Mouse (Mus musculus): ENCODE data around the gene Rpl11. TPM values are rescaled to one million over a fixed set of nuclear protein-coding genes. Genes with fewer than 3 reads are reported as not detected.
A peak's percentile ranks its signal among the peaks of the same experiment; 100 is the strongest.

Rpl11 gene
- polyA plus RNA-seq, 1 experiment: 1,581 TPM

DNA sequence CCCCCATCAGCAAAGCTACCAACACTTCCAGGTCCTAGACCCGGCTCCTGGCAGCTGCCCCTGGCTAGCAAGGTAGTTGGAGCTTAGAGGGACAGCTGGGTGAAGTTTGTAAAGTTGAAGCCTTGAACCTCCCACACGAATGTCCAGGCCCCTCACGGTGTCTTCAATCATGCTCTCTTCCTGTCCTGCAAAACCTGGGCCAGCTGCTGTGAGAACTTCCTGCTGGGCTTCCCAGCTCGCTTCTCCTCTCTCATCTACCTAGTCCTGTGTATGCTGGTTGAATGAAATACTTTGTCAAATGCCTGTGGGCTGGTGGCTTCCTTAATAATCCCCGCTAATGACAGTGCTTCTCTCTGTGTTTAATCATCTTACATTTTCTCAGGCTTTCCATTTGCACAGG, 35.1 kb upstream of the Rpl11 start:
- TF ChIP-seq EP300 (IDR thresholded peaks at IDR 0.05; ENCODE audit: insufficient read depth, low read depth, low read length) (no peak), CTCF (IDR thresholded peaks at IDR 0.05; ENCODE audit: low read depth, low read length) (no peak), POLR2A (IDR thresholded peaks at IDR 0.05; ENCODE audit: insufficient read depth, low read length) (no peak)
- Histone ChIP-seq H3K9ac (ENCODE audit: low read depth, poor library complexity, severe bottlenecking) (no peak overlapping the region), H3K4me1 (ENCODE audit: control insufficient read depth, insufficient read depth, low read length) (peaks cover 8% of the 10 kb centered on the region), H3K9me3 (replicated peaks; ENCODE audit: control insufficient read depth, insufficient read depth, low read length, poor library complexity, severe bottlenecking) (0 out of 2 replicates have a peak, but pooled peaks cover 2% of the 10 kb centered on the region), H3K4me3 (ENCODE audit: low read depth, low read length) (no peak overlapping the region), H3K27ac (ENCODE audit: insufficient read depth, low read length) (no peak overlapping the region), H3K27me3 (ENCODE audit: control insufficient read depth, insufficient read depth, low read length, poor library complexity, severe bottlenecking) (no peaks in the 10 kb centered on the region), H3K36me3 (ENCODE audit: control insufficient read depth, insufficient read depth, low read length, poor library complexity, severe bottlenecking) (no peaks in the 10 kb centered on the region)

DNA sequence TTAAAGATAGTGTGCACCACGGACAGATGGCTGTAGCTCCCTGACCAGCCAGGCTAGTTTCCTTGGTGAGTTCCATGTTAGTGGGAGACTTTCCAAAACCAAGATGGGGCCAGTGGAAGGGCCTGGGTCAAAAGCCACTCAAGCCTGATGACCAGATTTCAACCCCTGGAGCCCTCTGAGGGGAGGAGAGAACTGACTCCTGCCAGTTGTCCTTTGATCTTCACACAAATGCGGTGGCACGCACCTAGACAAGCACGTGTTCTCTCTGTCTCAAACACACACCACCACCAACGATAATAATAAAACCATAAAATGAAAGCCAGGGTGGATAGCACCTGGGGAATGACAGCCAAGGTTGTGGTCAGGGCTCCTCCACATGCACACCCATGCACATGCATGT, 34.0 kb upstream of the Rpl11 start:
- no peak overlapping the region for H3K4me3 ChIP-seq (ENCODE audit: low read depth, low read length)
- no peaks in the 10 kb centered on the region for H3K36me3 ChIP-seq (ENCODE audit: control insufficient read depth, insufficient read depth, low read length, poor library complexity, severe bottlenecking)
- no peak overlapping the region for H3K9ac ChIP-seq (ENCODE audit: low read depth, poor library complexity, severe bottlenecking)
- no peak overlapping the region for H3K27ac ChIP-seq (ENCODE audit: insufficient read depth, low read length)
- H3K27me3 ChIP-seq (ENCODE audit: control insufficient read depth, insufficient read depth, low read length, poor library complexity, severe bottlenecking): peaks cover 3% of the 10 kb centered on the region; the same call in 1 of the 2 replicates
- H3K9me3 ChIP-seq (replicated peaks; ENCODE audit: control insufficient read depth, insufficient read depth, low read length, poor library complexity, severe bottlenecking): 0 out of 2 replicates have a peak, but pooled peaks cover 2% of the 10 kb centered on the region
- TF ChIP-seq EP300 (IDR thresholded peaks at IDR 0.05; ENCODE audit: insufficient read depth, low read depth, low read length): no peak
- TF ChIP-seq POLR2A (IDR thresholded peaks at IDR 0.05; ENCODE audit: insufficient read depth, low read length): no peak
- TF ChIP-seq CTCF (IDR thresholded peaks at IDR 0.05; ENCODE audit: low read depth, low read length): no peak
- H3K4me1 ChIP-seq (ENCODE audit: control insufficient read depth, insufficient read depth, low read length): peaks cover 8% of the 10 kb centered on the region

DNA sequence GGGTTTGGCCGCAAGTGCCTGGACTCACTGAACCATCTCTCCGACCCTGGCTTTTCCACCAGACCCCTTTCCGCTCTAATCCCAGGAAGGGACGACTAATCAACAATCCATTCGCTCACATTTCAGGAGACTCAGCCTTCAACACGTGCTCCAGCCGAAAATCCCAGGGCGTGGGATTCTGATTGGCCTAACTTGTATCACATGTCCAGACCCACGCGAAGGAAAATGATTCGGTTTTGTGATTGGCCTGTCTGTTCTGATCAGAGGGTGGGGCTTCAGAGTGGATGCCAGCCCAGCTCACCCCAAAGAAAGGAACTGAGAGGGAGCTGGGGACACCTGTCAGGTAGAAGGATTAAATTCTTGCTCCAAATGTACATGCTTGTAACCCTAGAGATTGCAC, 31.6 kb upstream of the Rpl11 start:
- Histone ChIP-seq H3K4me3 (ENCODE audit: low read depth, low read length) (no peak overlapping the region), H3K4me1 (ENCODE audit: control insufficient read depth, insufficient read depth, low read length) (peaks cover 5% of the 10 kb centered on the region), H3K9ac (ENCODE audit: low read depth, poor library complexity, severe bottlenecking) (no peak overlapping the region), H3K27me3 (ENCODE audit: control insufficient read depth, insufficient read depth, low read length, poor library complexity, severe bottlenecking) (peaks cover 4% of the 10 kb centered on the region; the same call in 1 of the 2 replicates), H3K9me3 (replicated peaks; ENCODE audit: control insufficient read depth, insufficient read depth, low read length, poor library complexity, severe bottlenecking) (no peaks in the 10 kb centered on the region), H3K27ac (ENCODE audit: insufficient read depth, low read length) (no peak overlapping the region), H3K36me3 (ENCODE audit: control insufficient read depth, insufficient read depth, low read length, poor library complexity, severe bottlenecking) (no peaks in the 10 kb centered on the region)
- no peak for TF ChIP-seq EP300 (IDR thresholded peaks at IDR 0.05; ENCODE audit: insufficient read depth, low read depth, low read length)
- TF ChIP-seq POLR2A (IDR thresholded peaks at IDR 0.05; ENCODE audit: insufficient read depth, low read length): no peak
- no peak for TF ChIP-seq CTCF (IDR thresholded peaks at IDR 0.05; ENCODE audit: low read depth, low read length)

DNA sequence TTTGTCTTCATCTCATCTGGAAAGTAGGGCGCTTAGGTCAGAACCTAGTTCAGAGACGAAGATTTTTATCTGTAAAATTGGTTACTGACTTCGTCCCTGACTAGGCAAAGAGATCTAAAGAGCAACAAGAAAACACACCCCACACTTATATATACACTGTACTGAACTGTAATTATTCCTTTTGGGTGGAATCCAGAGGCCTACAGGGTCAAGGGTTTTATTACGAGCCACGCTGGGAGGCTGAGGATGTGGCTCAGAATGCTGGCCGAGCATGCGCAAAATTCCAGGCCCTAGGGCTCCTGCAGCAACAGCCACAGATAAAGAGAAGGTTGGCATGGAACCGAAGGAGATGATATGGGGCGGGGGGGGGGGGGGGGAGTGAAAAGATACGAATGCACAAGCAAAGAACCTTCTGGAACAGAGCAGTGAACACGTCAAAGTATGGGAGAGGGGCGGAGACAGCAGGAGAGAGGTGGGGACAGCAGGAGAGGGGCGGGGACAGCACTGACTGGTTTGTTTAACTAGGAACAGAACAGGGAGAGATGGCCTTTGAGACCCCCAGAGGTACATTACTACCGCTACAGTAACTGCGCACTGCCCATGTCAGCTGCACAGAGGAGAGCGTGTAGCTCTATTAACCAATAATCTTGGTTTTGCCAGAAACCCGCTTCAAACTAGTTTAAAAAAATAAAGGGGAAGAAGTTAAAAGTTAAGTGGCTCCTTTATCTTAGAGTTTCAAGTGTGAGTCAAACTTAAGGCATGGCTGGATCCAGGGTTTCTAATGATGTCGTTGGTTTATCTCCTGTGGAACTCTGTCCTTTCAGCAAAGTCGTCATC, 30.3 kb upstream of the Rpl11 start:
- Histone ChIP-seq H3K36me3 (ENCODE audit: control insufficient read depth, insufficient read depth, low read length, poor library complexity, severe bottlenecking) (no peaks in the 10 kb centered on the region), H3K27me3 (ENCODE audit: control insufficient read depth, insufficient read depth, low read length, poor library complexity, severe bottlenecking) (peaks cover 4% of the 10 kb centered on the region; the same call in 1 of the 2 replicates), H3K9me3 (replicated peaks; ENCODE audit: control insufficient read depth, insufficient read depth, low read length, poor library complexity, severe bottlenecking) (no peaks in the 10 kb centered on the region), H3K27ac (ENCODE audit: insufficient read depth, low read length) (no peak overlapping the region), H3K9ac (ENCODE audit: low read depth, poor library complexity, severe bottlenecking) (no peak overlapping the region), H3K4me3 (ENCODE audit: low read depth, low read length) (no peak overlapping the region), H3K4me1 (ENCODE audit: control insufficient read depth, insufficient read depth, low read length) (peaks cover 2% of the 10 kb centered on the region)
- TF ChIP-seq CTCF (IDR thresholded peaks at IDR 0.05; ENCODE audit: low read depth, low read length) (no peak), EP300 (IDR thresholded peaks at IDR 0.05; ENCODE audit: insufficient read depth, low read depth, low read length) (no peak), POLR2A (IDR thresholded peaks at IDR 0.05; ENCODE audit: insufficient read depth, low read length) (no peak)

DNA sequence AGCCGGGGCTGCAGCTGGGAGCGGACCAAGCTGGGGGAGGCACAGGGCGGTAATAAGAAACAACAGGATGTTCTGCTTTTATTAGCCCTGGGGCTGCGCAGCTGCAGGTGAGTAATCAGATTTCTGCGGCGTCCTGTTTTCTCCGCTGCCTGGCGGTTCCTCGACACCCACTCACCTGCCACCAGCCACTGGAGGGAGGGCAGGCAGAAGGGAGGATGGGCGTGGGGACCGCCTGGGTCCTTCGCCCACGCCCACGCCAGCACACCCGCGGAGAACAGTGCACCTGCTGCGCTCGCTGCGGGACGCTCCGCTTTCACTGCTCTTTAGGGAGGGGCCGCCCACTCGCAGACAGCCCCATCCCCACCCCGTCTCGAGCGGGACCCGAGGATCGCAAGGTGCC, 28.5 kb upstream of the Rpl11 start:
- Histone ChIP-seq H3K36me3 (ENCODE audit: control insufficient read depth, insufficient read depth, low read length, poor library complexity, severe bottlenecking) (no peaks in the 10 kb centered on the region), H3K27me3 (ENCODE audit: control insufficient read depth, insufficient read depth, low read length, poor library complexity, severe bottlenecking) (peaks cover 4% of the 10 kb centered on the region; the same call in 1 of the 2 replicates), H3K4me1 (ENCODE audit: control insufficient read depth, insufficient read depth, low read length) (peaks cover 2% of the 10 kb centered on the region), H3K4me3 (ENCODE audit: low read depth, low read length) (peak overlapping the region; percentile 20), H3K9ac (ENCODE audit: low read depth, poor library complexity, severe bottlenecking) (no peak overlapping the region), H3K27ac (ENCODE audit: insufficient read depth, low read length) (no peak overlapping the region), H3K9me3 (replicated peaks; ENCODE audit: control insufficient read depth, insufficient read depth, low read length, poor library complexity, severe bottlenecking) (no peaks in the 10 kb centered on the region)
- TF ChIP-seq POLR2A (IDR thresholded peaks at IDR 0.05; ENCODE audit: insufficient read depth, low read length) (no peak), CTCF (IDR thresholded peaks at IDR 0.05; ENCODE audit: low read depth, low read length) (no peak), EP300 (IDR thresholded peaks at IDR 0.05; ENCODE audit: insufficient read depth, low read depth, low read length) (no peak)

DNA sequence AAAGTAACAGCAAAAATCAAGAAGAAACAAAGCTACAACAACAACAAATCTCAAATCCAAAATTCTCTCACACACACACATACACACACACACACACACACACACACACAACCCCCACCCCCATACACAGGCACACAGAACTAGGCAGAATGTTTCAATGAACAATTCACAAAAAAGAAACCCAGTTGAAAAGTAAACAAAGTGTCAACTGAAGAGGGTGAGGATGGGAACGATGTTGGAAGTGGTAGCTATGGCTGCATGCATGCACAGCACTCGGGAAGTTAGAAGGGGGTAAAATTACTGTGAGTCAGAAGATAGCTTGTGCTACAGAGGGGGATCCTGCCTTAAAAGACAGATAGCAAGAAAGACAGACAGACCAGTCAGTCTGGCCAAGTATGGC, 25.4 kb upstream of the Rpl11 start:
- Histone ChIP-seq H3K4me3 (ENCODE audit: low read depth, low read length) (no peak overlapping the region), H3K4me1 (ENCODE audit: control insufficient read depth, insufficient read depth, low read length) (no peaks in the 10 kb centered on the region), H3K9ac (ENCODE audit: low read depth, poor library complexity, severe bottlenecking) (no peak overlapping the region), H3K36me3 (ENCODE audit: control insufficient read depth, insufficient read depth, low read length, poor library complexity, severe bottlenecking) (no peaks in the 10 kb centered on the region), H3K27ac (ENCODE audit: insufficient read depth, low read length) (no peak overlapping the region), H3K9me3 (replicated peaks; ENCODE audit: control insufficient read depth, insufficient read depth, low read length, poor library complexity, severe bottlenecking) (no peaks in the 10 kb centered on the region), H3K27me3 (ENCODE audit: control insufficient read depth, insufficient read depth, low read length, poor library complexity, severe bottlenecking) (peaks cover 4% of the 10 kb centered on the region; the same call in 1 of the 2 replicates)
- TF ChIP-seq CTCF (IDR thresholded peaks at IDR 0.05; ENCODE audit: low read depth, low read length) (no peak), POLR2A (IDR thresholded peaks at IDR 0.05; ENCODE audit: insufficient read depth, low read length) (no peak), EP300 (IDR thresholded peaks at IDR 0.05; ENCODE audit: insufficient read depth, low read depth, low read length) (no peak)

Data from ES-Bruce4 (cell line).